Mouse (Mus musculus) CH12.LX (cell line): ENCODE data around the gene Robo2. TPM values are rescaled to one million over a fixed set of nuclear protein-coding genes. Genes with fewer than 3 reads are reported as not detected.

ENCODE experiments used
- DNase-seq: peaks from one replicate; pipeline ENCODE4 v3.0.0-alpha.2; 2013; ENCODE audit errors: extremely low read depth
- H3K27ac ChIP-seq: 2 replicates; pipeline ENCODE4 v1.5.1; 2012; ENCODE audit warnings: low read depth, mild to moderate bottlenecking, control low read depth, moderate library complexity; ENCODE audit not compliant: insufficient read depth
- H3K27me3 ChIP-seq: replicated peaks from 2 replicates; pipeline ENCODE3; 2012; ENCODE audit warnings: inconsistent platforms
- H3K36me3 ChIP-seq, 2 experiments: replicated peaks in 1 of 2; 2 replicates each; pipeline versions ENCODE3 to v1.6.1; 2012; ENCODE audit warnings: inconsistent platforms in 1 of 2, low read length in 1 of 2, mild to moderate bottlenecking in 1 of 2, mixed read lengths in 1 of 2, moderate library complexity in 1 of 2; ENCODE audit not compliant: control insufficient read depth in 1 of 2, insufficient read depth in 1 of 2
- H3K4me1 ChIP-seq, 2 experiments: 2 replicates each; pipeline ENCODE4 v1.6.1; 2012; ENCODE audit warnings: inconsistent platforms in 1 of 2, moderate library complexity in 1 of 2; ENCODE audit not compliant: insufficient read depth in 2 of 2, control insufficient read depth in 1 of 2
- H3K4me2 ChIP-seq: 2 replicates; pipeline ENCODE4 v1.6.1; 2012; ENCODE audit warnings: low read depth, mild to moderate bottlenecking, control low read depth; ENCODE audit not compliant: poor library complexity, insufficient read depth, severe bottlenecking
- H3K4me3 ChIP-seq, 3 experiments: fragments of 150-350 bp in 1 of 3; sonication (generic) in 1 of 3; replicated peaks in 1 of 3; 2 replicates each; pipeline versions ENCODE3 to v1.5.1; 2011 to 2012; ENCODE audit warnings: low read depth in 2 of 3, low read length in 2 of 3, mild to moderate bottlenecking in 2 of 3, moderate library complexity in 2 of 3, control low read depth in 1 of 3, improper control_type of control experiment in 1 of 3, inconsistent platforms in 1 of 3, mixed read lengths in 1 of 3; ENCODE audit not compliant: poor library complexity in 1 of 3
- H3K79me2 ChIP-seq: replicated peaks from 2 replicates; pipeline ENCODE4 v1.6.1; 2012; ENCODE audit warnings: mild to moderate bottlenecking, moderate library complexity; ENCODE audit not compliant: control insufficient read depth, poor library complexity, insufficient read depth, severe bottlenecking; ENCODE audit errors: extremely low read depth
- H3K9ac ChIP-seq: 2 replicates; pipeline ENCODE4 v1.6.1; 2012; ENCODE audit warnings: low read depth, mild to moderate bottlenecking, control low read depth, moderate library complexity; ENCODE audit not compliant: insufficient read depth
- H3K9me3 ChIP-seq: replicated peaks from 2 replicates; pipeline ENCODE3; 2012; ENCODE audit warnings: low read length, inconsistent platforms, mixed read lengths
- CHD1 ChIP-seq: IDR thresholded peaks from 2 replicates; pipeline ENCODE4 v1.6.1; 2012; ENCODE audit warnings: low read depth, low read length, improper control_type of control experiment, inconsistent platforms
- CHD2 ChIP-seq: IDR thresholded peaks from 2 replicates; pipeline ENCODE4 v1.6.1; 2011; ENCODE audit warnings: low read length, improper control_type of control experiment
- CTCF ChIP-seq, 2 experiments: IDR thresholded peaks in 1 of 2; conservative IDR thresholded peaks in 1 of 2; 2 replicates each; pipeline ENCODE4 v1.5.1; 2011 to 2012; ENCODE audit warnings: low read depth in 2 of 2, low read length in 2 of 2, improper control_type of control experiment in 1 of 2, inconsistent platforms in 1 of 2, mild to moderate bottlenecking in 1 of 2, moderate library complexity in 1 of 2
- E2F4 ChIP-seq: IDR thresholded peaks from 2 replicates; pipeline ENCODE4 v1.6.1; 2011; ENCODE audit warnings: low read depth, low read length, improper control_type of control experiment; ENCODE audit not compliant: insufficient replicate concordance
- ETS1 ChIP-seq: conservative IDR thresholded peaks from 2 replicates; pipeline ENCODE4 v1.6.1; 2012; ENCODE audit warnings: low read depth, mild to moderate bottlenecking, inconsistent platforms, low read length, improper control_type of control experiment, moderate library complexity
- HCFC1 ChIP-seq: IDR thresholded peaks from 2 replicates; pipeline ENCODE4 v1.6.1; 2012; ENCODE audit warnings: low read depth, mild to moderate bottlenecking, inconsistent platforms, low read length, improper control_type of control experiment
- JUN ChIP-seq: IDR thresholded peaks from 2 replicates; pipeline ENCODE4 v1.6.1; 2011; ENCODE audit warnings: low read depth, mild to moderate bottlenecking, low read length, improper control_type of control experiment, moderate library complexity; ENCODE audit not compliant: insufficient read depth
- MAX ChIP-seq: IDR thresholded peaks from 2 replicates; pipeline ENCODE4 v1.6.1; 2011; ENCODE audit warnings: low read length, improper control_type of control experiment
- MAZ ChIP-seq: IDR thresholded peaks from 2 replicates; pipeline ENCODE4 v1.6.1; 2012; ENCODE audit warnings: low read depth, mild to moderate bottlenecking, inconsistent platforms, low read length, improper control_type of control experiment, moderate library complexity
- MEF2A ChIP-seq: IDR thresholded peaks from 2 replicates; pipeline ENCODE4 v1.6.1; 2014; ENCODE audit warnings: low read depth, mild to moderate bottlenecking, inconsistent platforms, low read length, improper control_type of control experiment, borderline replicate concordance
- MYC ChIP-seq: IDR thresholded peaks from 2 replicates; pipeline ENCODE4 v1.6.1; 2011; ENCODE audit warnings: low read depth, mild to moderate bottlenecking, improper control_type of control experiment, low read length
- NELFE ChIP-seq: IDR thresholded peaks from 2 replicates; pipeline ENCODE4 v1.6.1; 2011; ENCODE audit warnings: low read depth, low read length, improper control_type of control experiment
- PAX5 ChIP-seq: IDR thresholded peaks from 2 replicates; pipeline ENCODE4 v1.6.1; 2012; ENCODE audit warnings: low read length, inconsistent platforms, mixed read lengths
- POLR2AphosphoS2 ChIP-seq: IDR thresholded peaks from 2 replicates; pipeline ENCODE4 v1.6.1; 2011; ENCODE audit warnings: low read depth, low read length, improper control_type of control experiment
- RAD21 ChIP-seq: IDR thresholded peaks from 2 replicates; pipeline ENCODE4 v1.6.1; 2011; ENCODE audit warnings: low read depth, mild to moderate bottlenecking, low read length, improper control_type of control experiment, moderate library complexity
- SIN3A ChIP-seq: IDR thresholded peaks from 2 replicates; pipeline ENCODE4 v1.6.1; 2012; ENCODE audit warnings: low read length, improper control_type of control experiment, inconsistent platforms
- SMC3 ChIP-seq: IDR thresholded peaks from 2 replicates; pipeline ENCODE4 v1.6.1; 2011; ENCODE audit warnings: low read depth, low read length, improper control_type of control experiment
- UBTF ChIP-seq: IDR thresholded peaks from 2 replicates; pipeline ENCODE4 v1.6.1; 2012; ENCODE audit warnings: low read depth, mild to moderate bottlenecking, inconsistent platforms, low read length, improper control_type of control experiment, moderate library complexity
- USF2 ChIP-seq: conservative IDR thresholded peaks from 2 replicates; pipeline ENCODE4 v1.6.1; 2011; ENCODE audit warnings: low read depth, low read length, improper control_type of control experiment
- ZKSCAN1 ChIP-seq: IDR thresholded peaks from 2 replicates; pipeline ENCODE4 v1.6.1; 2012; ENCODE audit warnings: low read depth, inconsistent platforms, low read length, improper control_type of control experiment, borderline replicate concordance
- ZMIZ1 ChIP-seq: IDR thresholded peaks from 2 replicates; pipeline ENCODE4 v1.6.1; 2012; ENCODE audit warnings: low read depth, mild to moderate bottlenecking, inconsistent platforms, low read length, improper control_type of control experiment
- dilution Hi-C: fragments of 300-500 bp; cut with MboI; formaldehyde crosslinking; loops from 2 replicates; pipeline ENCODE4 v1.14.3; 2020; ENCODE audit warnings: low sequenced_read_pairs; ENCODE audit not compliant: extremely low pct_unique_long_range_greater_than_20kb, extremely low pct_ligation_motif_present
- in situ Hi-C: fragments of 300-500 bp; cut with MboI; formaldehyde crosslinking; loops from 3 replicates; pipeline ENCODE4 v1.14.3; 2019; ENCODE audit warnings: low sequenced_read_pairs, low pct_ligation_motif_present, low pct_unique_long_range_greater_than_20kb, mixed read lengths
- polyA plus RNA-seq: library from polyadenylated mRNA; unstranded; fragments of >175 nt; gene quantifications from 2 replicates; pipeline ENCODE4 v1.2.1, GENCODE M21; 2012; ENCODE audit warnings: low read depth; ENCODE audit not compliant: insufficient read length
- total RNA-seq, 2 experiments: library from RNA; depleted of rRNA; stranded (reverse); fragments of 300-350 nt in 1 of 2; fragments of >200 nt in 1 of 2; gene quantifications; 2 replicates each; pipeline ENCODE4 v1.2.3; 2012 to 2014

Robo2 gene
- total and polyA plus RNA-seq, 3 experiments = not detected

DNA sequence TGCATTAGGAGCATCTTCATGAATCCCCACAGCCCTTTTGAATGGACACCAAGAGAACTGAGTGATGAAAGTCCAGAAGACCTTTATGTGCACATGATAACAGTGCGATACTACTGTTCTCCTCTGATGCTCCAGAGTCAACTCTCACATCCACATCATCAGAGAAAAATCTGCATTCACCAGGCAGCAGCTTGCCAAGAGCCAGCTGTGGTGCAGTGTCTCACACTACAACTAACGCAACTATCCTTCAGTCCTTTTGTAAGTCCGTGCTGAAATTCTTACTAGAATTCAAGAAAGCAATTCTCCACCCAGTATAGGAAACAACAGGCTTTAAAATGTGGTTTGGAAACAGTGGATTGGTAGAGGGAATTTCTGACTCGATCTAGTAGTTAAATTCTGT is 481.3 kb downstream of the Robo2 start:
- Histone ChIP-seq H3K27ac (no peak overlapping the region), H3K4me1 (no peaks in the 10 kb centered on the region), H3K79me2 (no peaks in the 10 kb centered on the region), H3K4me2 (no peak overlapping the region), H3K27me3 (no peaks in the 10 kb centered on the region), H3K36me3 (no peaks in the 10 kb centered on the region), H3K4me3 (no peak overlapping the region), H3K9ac (no peak overlapping the region), H3K9me3 (peaks cover 33% of the 10 kb centered on the region)
- in situ Hi-C loops (no loop called here), dilution Hi-C loops (no loop called here)
- no peak for DNase-seq
- no peak for TF ChIP-seq SMC3
- no peak for TF ChIP-seq CHD2
- TF ChIP-seq POLR2AphosphoS2 = no peak
- no peak for TF ChIP-seq PAX5
- TF ChIP-seq JUN = no peak
- TF ChIP-seq MAZ = no peak
- TF ChIP-seq SIN3A = no peak
- no peak for TF ChIP-seq MAX
- TF ChIP-seq E2F4 = no peak
- TF ChIP-seq HCFC1 = no peak
- no peak for TF ChIP-seq UBTF
- TF ChIP-seq ZMIZ1 = no peak

DNA sequence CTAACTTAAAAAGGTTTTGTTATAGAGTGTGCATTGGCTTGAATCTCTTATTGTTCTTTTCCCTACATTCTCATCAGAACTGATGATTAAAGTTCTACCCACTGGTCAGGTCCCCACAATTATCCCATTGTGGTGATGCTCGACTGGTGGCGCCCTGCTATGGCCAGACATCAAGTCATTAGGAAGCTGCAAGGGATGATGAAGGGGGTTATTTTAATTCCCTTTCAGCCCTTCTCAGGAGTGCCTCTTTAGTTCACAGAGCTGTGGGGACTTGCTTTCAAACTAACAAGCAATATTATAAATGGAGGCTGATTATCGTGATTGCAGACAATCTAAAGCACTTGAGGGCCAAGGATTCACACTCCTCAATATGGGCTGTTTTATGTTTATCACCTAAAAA is 484.1 kb downstream of the Robo2 start:
- no peak for DNase-seq
- dilution Hi-C loops = no loop called here
- Histone ChIP-seq H3K4me1 (no peaks in the 10 kb centered on the region), H3K27me3 (no peaks in the 10 kb centered on the region), H3K36me3 (no peaks in the 10 kb centered on the region), H3K27ac (no peak overlapping the region), H3K4me2 (no peak overlapping the region), H3K9ac (no peak overlapping the region), H3K4me3 (no peak overlapping the region), H3K79me2 (no peaks in the 10 kb centered on the region), H3K9me3 (peaks cover 26% of the 10 kb centered on the region)
- in situ Hi-C loops = no loop called here
- no peak for TF ChIP-seq NELFE
- no peak for TF ChIP-seq CTCF (conservative IDR thresholded peaks at IDR 0.05 in 1 of 2, IDR thresholded peaks at IDR 0.05 in 1 of 2; ENCODE audit: low read depth in 2 of 2, low read length in 2 of 2)
- no peak for TF ChIP-seq ZKSCAN1
- no peak for TF ChIP-seq E2F4

DNA sequence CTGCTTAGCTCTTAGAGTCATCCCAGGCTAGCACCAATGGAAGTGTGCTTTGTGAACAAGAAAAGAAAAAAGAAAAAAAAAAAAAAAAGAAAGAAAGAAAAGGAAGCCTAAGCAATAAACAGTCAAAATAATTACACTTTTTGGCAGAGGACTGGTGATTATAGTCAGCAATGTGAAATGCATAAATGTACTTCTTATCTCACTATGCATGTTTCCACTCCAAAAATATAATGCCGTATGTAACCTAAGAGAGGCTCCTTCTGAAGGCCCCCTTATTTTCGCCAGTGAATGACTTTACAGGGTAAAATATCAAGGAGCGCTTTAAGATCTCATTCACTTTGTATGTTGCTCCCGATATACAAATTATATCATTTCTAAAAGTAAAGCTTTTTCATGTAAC is 496.2 kb downstream of the Robo2 start:
- dilution Hi-C loops = no loop called here
- H3K9me3 ChIP-seq = peaks cover 46% of the 10 kb centered on the region
- no peak for DNase-seq
- no peak overlapping the region for H3K4me3 ChIP-seq
- H3K4me2 ChIP-seq = no peak overlapping the region
- H3K9ac ChIP-seq = no peak overlapping the region
- no peaks in the 10 kb centered on the region for H3K36me3 ChIP-seq
- no peaks in the 10 kb centered on the region for H3K4me1 ChIP-seq
- no peaks in the 10 kb centered on the region for H3K27me3 ChIP-seq
- in situ Hi-C loops = no loop called here
- H3K79me2 ChIP-seq = no peaks in the 10 kb centered on the region
- TF ChIP-seq JUN = no peak
- TF ChIP-seq ETS1 = no peak
- TF ChIP-seq CTCF (conservative IDR thresholded peaks at IDR 0.05 in 1 of 2, IDR thresholded peaks at IDR 0.05 in 1 of 2; ENCODE audit: low read depth in 2 of 2, low read length in 2 of 2) = no peak
- no peak for TF ChIP-seq MYC
- TF ChIP-seq CHD1 = no peak
- TF ChIP-seq CHD2 = no peak
- no peak for TF ChIP-seq USF2
- no peak for TF ChIP-seq MEF2A
- no peak for TF ChIP-seq POLR2AphosphoS2
- no peak for TF ChIP-seq UBTF
- TF ChIP-seq SMC3 = no peak
- no peak for TF ChIP-seq RAD21
- no peak overlapping the region for H3K27ac ChIP-seq
